Mouse (Mus musculus): Measurements from ENCODE around the gene Zbtb9. TPM values are rescaled to one million over a fixed set of nuclear protein-coding genes. Genes with fewer than 3 reads are reported as not detected.

Gene Zbtb9
- total and polyA plus RNA-seq, 2 experiments from 2014 or later: 6.6 to 21.4 TPM

GRCm38 (mm10) chr17:26939973-26940300, 33.0 kb upstream of the Zbtb9 start:
- Histone ChIP-seq H3K4me3 (ENCODE audit: low read length) (peak overlapping the region; percentile 65), H3K4me2 (ENCODE audit: low read depth, low read length) (peak overlapping the region; percentile 97), H3K9ac (replicated peaks; ENCODE audit: low read length) (peak overlapping the region; percentile 57), H3K27ac (peak overlapping the region; percentile 89), H3K4me1 (ENCODE audit: insufficient read depth, low read length) (0 out of 2 replicates have a peak, but pooled peaks cover 20% of the 10 kb centered on the region), H3K9me3 (ENCODE audit: low read length) (no peaks in the 10 kb centered on the region), H3K27me3 (ENCODE audit: insufficient read depth, low read length) (no peaks in the 10 kb centered on the region), H3K36me3 (ENCODE audit: insufficient read depth, low read length) (peaks cover 4% of the 10 kb centered on the region; the same call in 1 of the 2 replicates)
- WGBS: 4% methylated on average over 3 of the region's 3 CpGs
- 0 out of 2 replicates have a peak, but pooled peaks have one; percentile 37 for TF ChIP-seq CTCF (IDR thresholded peaks at IDR 0.05; ENCODE audit: low read depth)
- ATAC-seq: no peak
- no peak for DNase-seq (ENCODE audit: low spot score)

GRCm38 (mm10) chr17:26941031-26941789, 31.8 kb upstream of the Zbtb9 start, which contains the start of gene Syngap1:
Syngap1 (plus strand) TSS chr17:26941253.
- DNase-seq (ENCODE audit: low spot score): peak; percentile 75
- Histone ChIP-seq H3K9me3 (ENCODE audit: low read length) (no peaks in the 10 kb centered on the region), H3K36me3 (ENCODE audit: insufficient read depth, low read length) (peaks cover 4% of the 10 kb centered on the region; the same call in 1 of the 2 replicates), H3K27me3 (ENCODE audit: insufficient read depth, low read length) (no peaks in the 10 kb centered on the region), H3K4me3 (ENCODE audit: low read length) (peak within 1 kb of the TSS; percentile 65), H3K9ac (replicated peaks; ENCODE audit: low read length) (peak within 1 kb of the TSS; percentile 67), H3K4me2 (ENCODE audit: low read depth, low read length) (peak within 1 kb of the TSS; percentile 97), H3K27ac (peak within 1 kb of the TSS; percentile 89), H3K4me1 (ENCODE audit: insufficient read depth, low read length) (peaks cover 26% of the 10 kb centered on the region)
- WGBS: under 1% methylated on average over 20 of the region's 24 CpGs
- peak; percentile 1; the same call in 1 of the 2 replicates for ATAC-seq
- TF ChIP-seq CTCF (IDR thresholded peaks at IDR 0.05; ENCODE audit: low read depth): no peak

- peak; percentile 53 for DNase-seq (ENCODE audit: low spot score)
- H3K27ac ChIP-seq: peak overlapping the region; percentile 89
- no peak for TF ChIP-seq CTCF (IDR thresholded peaks at IDR 0.05; ENCODE audit: low read depth)
- no peaks in the 10 kb centered on the region for H3K36me3 ChIP-seq (ENCODE audit: insufficient read depth, low read length)
- peaks cover 33% of the 10 kb centered on the region for H3K4me1 ChIP-seq (ENCODE audit: insufficient read depth, low read length)
- H3K4me2 ChIP-seq (ENCODE audit: low read depth, low read length): peak overlapping the region; percentile 97
- H3K27me3 ChIP-seq (ENCODE audit: insufficient read depth, low read length): no peaks in the 10 kb centered on the region
- 5% methylated on average over 4 of the region's 4 CpGs for WGBS
- H3K9ac ChIP-seq (replicated peaks; ENCODE audit: low read length): peak overlapping the region; percentile 67
- H3K9me3 ChIP-seq (ENCODE audit: low read length): no peaks in the 10 kb centered on the region
- H3K4me3 ChIP-seq (ENCODE audit: low read length): peak overlapping the region; percentile 50
- ATAC-seq: no peak
Measured at GRCm38 (mm10) chr17:26941841-26942570, 31.0 kb upstream of the Zbtb9 start.

GRCm38 (mm10) chr17:26945824-26946495, 27.0 kb upstream of the Zbtb9 start:
- no peaks in the 10 kb centered on the region for H3K27me3 ChIP-seq (ENCODE audit: insufficient read depth, low read length)
- H3K9ac ChIP-seq (replicated peaks; ENCODE audit: low read length): peak overlapping the region; percentile 59
- no peaks in the 10 kb centered on the region for H3K36me3 ChIP-seq (ENCODE audit: insufficient read depth, low read length)
- H3K4me3 ChIP-seq (ENCODE audit: low read length): peak overlapping the region; percentile 37
- DNase-seq (ENCODE audit: low spot score) (no peak), ATAC-seq (no peak)
- peaks cover 36% of the 10 kb centered on the region for H3K4me1 ChIP-seq (ENCODE audit: insufficient read depth, low read length)
- TF ChIP-seq CTCF (IDR thresholded peaks at IDR 0.05; ENCODE audit: low read depth): no peak
- H3K4me2 ChIP-seq (ENCODE audit: low read depth, low read length): peak overlapping the region; percentile 75
- peak overlapping the region; percentile 78 for H3K27ac ChIP-seq
- no peaks in the 10 kb centered on the region for H3K9me3 ChIP-seq (ENCODE audit: low read length)
- 17% methylated on average over 13 of the region's 13 CpGs for WGBS

GRCm38 (mm10) chr17:26946567-26946966, 26.4 kb upstream of the Zbtb9 start:
- DNase-seq (ENCODE audit: low spot score) (peak; percentile 70), ATAC-seq (peak; percentile 50)
- WGBS: 3% methylated on average over 26 of the region's 37 CpGs
- Histone ChIP-seq H3K9me3 (ENCODE audit: low read length) (no peaks in the 10 kb centered on the region), H3K4me1 (ENCODE audit: insufficient read depth, low read length) (peaks cover 38% of the 10 kb centered on the region), H3K27ac (peak overlapping the region; percentile 78), H3K27me3 (ENCODE audit: insufficient read depth, low read length) (no peaks in the 10 kb centered on the region), H3K4me2 (ENCODE audit: low read depth, low read length) (peak overlapping the region; percentile 75), H3K9ac (replicated peaks; ENCODE audit: low read length) (peak overlapping the region; percentile 59), H3K4me3 (ENCODE audit: low read length) (peak overlapping the region; percentile 37), H3K36me3 (ENCODE audit: insufficient read depth, low read length) (no peaks in the 10 kb centered on the region)
- TF ChIP-seq CTCF (IDR thresholded peaks at IDR 0.05; ENCODE audit: low read depth): peak; percentile 16; the same call in 1 of the 2 replicates
